Mouse (Mus musculus) liver, adult 2 months (tissue): ENCODE results near the gene Gpr137c.

Experiments used
- CTCF ChIP-seq: fragments of 200-500 bp; IDR thresholded peaks from 2 replicates; pipeline ENCODE4 v1.5.1; 2011; ENCODE audit warnings: low read depth, low read length, control low read depth
- POLR2A ChIP-seq: fragments of 200-500 bp; IDR thresholded peaks from 2 replicates; pipeline ENCODE4 v1.6.1; 2011; ENCODE audit warnings: low read length, control low read depth; ENCODE audit not compliant: insufficient read depth; ENCODE audit errors: extremely low read depth

GRCm38 (mm10) chr14:45251548-45252076, 32.1 kb downstream of the Gpr137c start:
- no peak for TF ChIP-seq CTCF
- no peak for TF ChIP-seq POLR2A
